In genomic region chr6:38337951-38338350, GRCm38 (mm10) we compare ENCODE assay signal across 11 mouse cellular contexts. TPM values are rescaled to one million over a fixed set of nuclear protein-coding genes. Genes with fewer than 3 reads are reported as not detected.
DNase-seq lines count a peak whose midpoint lies in the region; ATAC-seq lines count a peak whose summit lies in the region.
"Had no signal": no experiment of that assay in that cellular context is flagged by ENCODE, and none has a peak within 500 bp of the region (broad histone marks: within the 10 kb centered on the region; RNA-seq: fewer than 3 reads in every experiment).

No protein-coding gene starts in this region.

- 0 out of 2 replicates have a peak, but pooled peaks cover 7% of the 10 kb centered on the region for H3K36me3 ChIP-seq in heart, embryonic 10.5 days
- peaks cover 37% of the 10 kb centered on the region for H3K36me3 ChIP-seq in liver, embryonic 11.5 days (ENCODE audit: control insufficient read depth, insufficient read depth, low read length)
- H3K36me3 ChIP-seq in neural tube, embryonic 15.5 days: no peaks in the 10 kb centered on the region
- H3K36me3 ChIP-seq: limb, embryonic 12.5 days; midbrain, embryonic 15.5 days had no signal

- no peak for ATAC-seq in liver, embryonic 11.5 days (replicated peaks; ENCODE audit: low FRiP score)
- no peak for ATAC-seq in neural tube, embryonic 15.5 days (ENCODE audit: low FRiP score)
- ATAC-seq: forebrain, postnatal 0 days; midbrain, embryonic 15.5 days had no signal

- H3K9me3 ChIP-seq in heart, embryonic 10.5 days: no peaks in the 10 kb centered on the region
- no peaks in the 10 kb centered on the region for H3K9me3 ChIP-seq in liver, embryonic 11.5 days (ENCODE audit: control insufficient read depth, low read length)
- no peaks in the 10 kb centered on the region for H3K9me3 ChIP-seq in neural tube, embryonic 15.5 days (replicated peaks)
- H3K9me3 ChIP-seq: limb, embryonic 12.5 days; midbrain, embryonic 15.5 days had no signal

- H3K9ac ChIP-seq in liver, embryonic 11.5 days (ENCODE audit: low read depth, low read length): no peak overlapping the region
- H3K9ac ChIP-seq in neural tube, embryonic 15.5 days (replicated peaks): no peak overlapping the region
- H3K9ac ChIP-seq: forebrain, postnatal 0 days; limb, embryonic 12.5 days; midbrain, embryonic 15.5 days had no signal

- no peak overlapping the region for H3K27ac ChIP-seq in heart, embryonic 10.5 days
- H3K27ac ChIP-seq in liver, embryonic 11.5 days (ENCODE audit: low read depth, low read length): peak overlapping the region; percentile 21; the same call in 1 of the 2 replicates
- H3K27ac ChIP-seq in neural tube, embryonic 15.5 days (replicated peaks): no peak overlapping the region
- H3K27ac ChIP-seq: limb, embryonic 12.5 days; midbrain, embryonic 15.5 days had no signal

- peak; percentile 51 for DNase-seq in heart, adult 8-10 months (ENCODE audit: low spot score)
- DNase-seq in heart, embryonic 10.5 days (ENCODE audit: low spot score): no peak
- DNase-seq in CD4-positive helper T cell, adult 2 months (ENCODE audit: low read depth, low spot score): peak; percentile 65
- DNase-seq in adrenal gland, postnatal 10 days: peak; percentile 65
- DNase-seq in liver, embryonic 11.5 days (ENCODE audit: low spot score): no peak
- DNase-seq in spleen, postnatal 10 days (ENCODE audit: low spot score in 2 of 2): no peak
- DNase-seq in spleen, postnatal 36 days (ENCODE audit: low spot score in 2 of 2): no peak
- DNase-seq: forebrain, postnatal 0 days had no signal

- no peaks in the 10 kb centered on the region for H3K27me3 ChIP-seq in heart, embryonic 10.5 days (ENCODE audit: insufficient read depth, poor library complexity, severe bottlenecking)
- H3K27me3 ChIP-seq in liver, embryonic 11.5 days (replicated peaks; ENCODE audit: control insufficient read depth, insufficient read depth, low read length): no peaks in the 10 kb centered on the region
- no peaks in the 10 kb centered on the region for H3K27me3 ChIP-seq in neural tube, embryonic 15.5 days (replicated peaks)
- H3K27me3 ChIP-seq: limb, embryonic 12.5 days; midbrain, embryonic 15.5 days had no signal

- WGBS in heart, embryonic 10.5 days: 86% methylated on average over 6 of the region's 6 CpGs
- WGBS in liver, embryonic 11.5 days: 79% methylated on average over 6 of the region's 6 CpGs
- 82% methylated on average over 6 of the region's 6 CpGs for WGBS in neural tube, embryonic 15.5 days

- H3K4me2 ChIP-seq in liver, embryonic 11.5 days: no peak overlapping the region
- H3K4me2 ChIP-seq in neural tube, embryonic 15.5 days: no peak overlapping the region
- H3K4me2 ChIP-seq: limb, embryonic 12.5 days; midbrain, embryonic 15.5 days had no signal

- H3K4me3 ChIP-seq in heart, embryonic 10.5 days: no peak overlapping the region
- H3K4me3 ChIP-seq in liver, embryonic 11.5 days (ENCODE audit: low read depth, low read length): no peak overlapping the region
- H3K4me3 ChIP-seq in neural tube, embryonic 15.5 days (replicated peaks): no peak overlapping the region
- H3K4me3 ChIP-seq: limb, embryonic 12.5 days; midbrain, embryonic 15.5 days had no signal

- H3K4me1 ChIP-seq in heart, embryonic 10.5 days: peaks cover 10% of the 10 kb centered on the region
- H3K4me1 ChIP-seq in liver, embryonic 11.5 days (replicated peaks; ENCODE audit: control insufficient read depth, insufficient read depth, low read length): peaks cover 28% of the 10 kb centered on the region
- no peaks in the 10 kb centered on the region for H3K4me1 ChIP-seq in neural tube, embryonic 15.5 days
- H3K4me1 ChIP-seq: limb, embryonic 12.5 days; midbrain, embryonic 15.5 days had no signal

RNA-seq across cellular contexts. Expression of gene Zc3hav1, which starts 16.5 kb away (rescaled TPM):
- total RNA-seq in heart, adult 8-10 months (2022): 10 to 100 TPM; 13.8 to 15.5 (median 14.6) TPM
- 8.0 and 9.7 TPM in 2 replicates for polyA plus RNA-seq in heart, embryonic 10.5 days (2016; fragmentation: Nextera tagmentation; extraction: Ambion mirVana)
- 10 to 100 TPM; 36.1 to 42.0 TPM for total RNA-seq in adrenal gland, postnatal 10 days (2021)
- polyA plus RNA-seq in liver, embryonic 11.5 days (2014; fragmentation: Nextera tagmentation; extraction: Ambion mirVana): 28.4 and 31.3 TPM in 2 replicates
- 1.4 and 5.8 TPM in 2 replicates for polyA plus RNA-seq in neural tube, embryonic 15.5 days (2015; fragmentation: Nextera tagmentation; extraction: Ambion mirVana)

RNA-seq across cellular contexts. Expression of gene Zc3hav1l, which starts 38.9 kb away (rescaled TPM):
- total RNA-seq in heart, adult 8-10 months (2022): 1 to 10 TPM; 1.0 to 1.6 (median 1.3) TPM
- 11.9 and 13.4 TPM in 2 replicates for polyA plus RNA-seq in heart, embryonic 10.5 days (2016; fragmentation: Nextera tagmentation; extraction: Ambion mirVana)
- total RNA-seq in adrenal gland, postnatal 10 days (2021): 1 to 10 TPM; 4.3 to 6.0 TPM
- 8.3 and 8.9 TPM in 2 replicates for polyA plus RNA-seq in liver, embryonic 11.5 days (2014; fragmentation: Nextera tagmentation; extraction: Ambion mirVana)
- 6.1 and 7.1 TPM in 2 replicates for polyA plus RNA-seq in neural tube, embryonic 15.5 days (2015; fragmentation: Nextera tagmentation; extraction: Ambion mirVana)

RNA-seq across cellular contexts. Expression of gene Ttc26, which starts 43.3 kb away (rescaled TPM):
- 1 to 10 TPM; 1.3 to 2.1 (median 1.8) TPM for total RNA-seq in heart, adult 8-10 months (2022)
- polyA plus RNA-seq in heart, embryonic 10.5 days (2016; fragmentation: Nextera tagmentation; extraction: Ambion mirVana): 4.2 and 6.8 TPM in 2 replicates
- 1 to 10 TPM; 2.9 to 3.2 TPM for total RNA-seq in adrenal gland, postnatal 10 days (2021)
- 3.3 and 3.8 TPM in 2 replicates for polyA plus RNA-seq in liver, embryonic 11.5 days (2014; fragmentation: Nextera tagmentation; extraction: Ambion mirVana)
- 4.5 and 4.8 TPM in 2 replicates for polyA plus RNA-seq in neural tube, embryonic 15.5 days (2015; fragmentation: Nextera tagmentation; extraction: Ambion mirVana)

Comparison
In these comparisons a context has a peak if more than half of its experiments do, and no peak if none do; other contexts are left out.
1. DNase-seq: peak in heart, adult 8-10 months (single experiment), CD4-positive helper T cell, adult 2 months (single experiment) and adrenal gland, postnatal 10 days (single experiment); none in heart, embryonic 10.5 days (single experiment), liver, embryonic 11.5 days (single experiment), spleen, postnatal 10 days (0 of 2) and spleen, postnatal 36 days (0 of 2).